Mouse (Mus musculus) thymus, adult 2 months (tissue): ENCODE measurements around the gene Gm6096. TPM values are rescaled to one million over a fixed set of nuclear protein-coding genes. Genes with fewer than 3 reads are reported as not detected.
A peak's percentile ranks its signal among the peaks of the same experiment; 100 is the strongest.

Source experiments
- DNase-seq: peaks from one replicate; pipeline ENCODE4 v3.0.0; 2021
- H3K27ac ChIP-seq: fragments of 200-500 bp; 2 replicates; pipeline ENCODE4 v1.5.1; 2012; ENCODE audit warnings: low read length, control low read depth; ENCODE audit not compliant: control insufficient read depth, insufficient read depth
- H3K27me3 ChIP-seq: fragments of 200-500 bp; 2 replicates; pipeline ENCODE4 v1.6.1; 2012; ENCODE audit warnings: mild to moderate bottlenecking, low read length, moderate library complexity, mixed read lengths; ENCODE audit not compliant: control insufficient read depth, insufficient read depth
- H3K36me3 ChIP-seq: fragments of 200-500 bp; 2 replicates; pipeline ENCODE4 v1.6.1; 2012; ENCODE audit warnings: mild to moderate bottlenecking, low read length, moderate library complexity; ENCODE audit not compliant: control insufficient read depth, insufficient read depth
- H3K4me1 ChIP-seq: fragments of 200-500 bp; replicated peaks from 2 replicates; pipeline ENCODE4 v1.6.1; 2012; ENCODE audit warnings: low read length; ENCODE audit not compliant: control insufficient read depth, insufficient read depth
- H3K4me3 ChIP-seq: fragments of 200-500 bp; 2 replicates; pipeline ENCODE4 v1.5.1; 2012; ENCODE audit warnings: mild to moderate bottlenecking, low read length, control low read depth, moderate library complexity; ENCODE audit not compliant: control insufficient read depth, insufficient read depth
- CTCF ChIP-seq: fragments of 200-500 bp; IDR thresholded peaks from 2 replicates; pipeline ENCODE4 v1.5.1; 2012; ENCODE audit warnings: mild to moderate bottlenecking, control low read depth, low read length, moderate library complexity, borderline replicate concordance; ENCODE audit not compliant: control insufficient read depth, poor library complexity, insufficient read depth; ENCODE audit errors: extremely low read depth
- POLR2A ChIP-seq: fragments of 200-500 bp; IDR thresholded peaks from 2 replicates; pipeline ENCODE4 v1.6.1; 2012; ENCODE audit warnings: mild to moderate bottlenecking, low read length, control low read depth, moderate library complexity; ENCODE audit not compliant: control insufficient read depth, poor library complexity, insufficient read depth; ENCODE audit errors: extremely low read depth
- WGBS: fragments of 180-500 bp; shearing (Covaris S2); methylation state at CpG from one replicate; pipeline ENCODE4 v1.1.7; 2018; 5-methylcytosine and 5-hydroxymethylcytosine counted together
- polyA plus RNA-seq: library from polyadenylated mRNA; depleted of rRNA; stranded (reverse); fragments of >200 nt; gene quantifications from 2 replicates; pipeline ENCODE4 v1.2.3, GENCODE M21; 2012

Gm6096 gene
- polyA plus RNA-seq, 1 experiment, result not detected

DNA sequence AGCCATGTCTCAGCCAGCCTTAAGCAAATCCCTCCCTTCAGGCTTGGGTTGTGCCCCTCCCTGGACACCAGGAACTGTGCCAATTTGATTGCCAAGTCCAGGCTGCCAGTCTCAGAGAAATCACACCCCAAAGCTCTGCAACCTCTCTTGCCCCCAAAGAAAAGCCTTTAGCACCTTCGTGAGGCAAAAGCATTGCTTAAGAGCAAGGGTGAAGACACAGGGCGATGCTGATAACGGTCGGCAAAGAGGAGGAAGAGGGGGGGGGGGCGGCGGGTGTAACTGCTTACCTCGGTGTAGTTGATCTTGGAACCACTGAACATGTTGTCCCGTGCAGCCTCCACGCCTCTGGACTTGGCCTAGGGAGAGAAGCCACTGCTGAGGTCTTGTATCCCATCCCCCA is 22.2 kb upstream of the Gm6096 start:
- Histone ChIP-seq H3K36me3 (peaks cover 25% of the 10 kb centered on the region), H3K27ac (no peak overlapping the region), H3K4me1 (peaks cover 19% of the 10 kb centered on the region), H3K4me3 (no peak overlapping the region), H3K27me3 (no peaks in the 10 kb centered on the region)
- WGBS, result 7% methylated on average over 9 of the region's 9 CpGs
- DNase-seq, result no peak
- no peak for TF ChIP-seq POLR2A
- no peak for TF ChIP-seq CTCF

DNA sequence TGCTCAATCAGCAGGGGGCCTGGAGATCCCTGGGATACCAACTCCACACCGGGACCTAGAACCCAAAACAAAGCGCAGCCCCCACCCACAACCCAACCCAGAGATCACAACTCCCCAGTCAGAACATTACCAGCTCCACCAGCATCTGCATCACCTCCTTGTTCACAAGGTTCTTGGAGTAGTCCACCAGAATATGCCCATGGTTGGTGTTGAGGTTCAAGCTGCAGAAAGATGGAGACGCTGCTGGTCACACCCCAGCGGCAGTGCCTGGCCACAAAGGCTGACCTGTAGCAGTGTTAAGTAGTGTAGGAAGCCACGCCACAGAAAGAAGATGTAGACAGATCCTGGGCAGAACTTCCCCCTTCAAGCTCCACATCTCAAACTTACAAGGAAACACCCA is 21.7 kb upstream of the Gm6096 start:
- DNase-seq, result no peak
- H3K4me3 ChIP-seq, result peak overlapping the region; percentile 68
- peaks cover 21% of the 10 kb centered on the region for H3K4me1 ChIP-seq
- WGBS, result 11% methylated on average over 5 of the region's 5 CpGs
- TF ChIP-seq POLR2A (no peak), CTCF (no peak)
- H3K27ac ChIP-seq, result no peak overlapping the region
- peaks cover 19% of the 10 kb centered on the region for H3K36me3 ChIP-seq
- no peaks in the 10 kb centered on the region for H3K27me3 ChIP-seq

DNA sequence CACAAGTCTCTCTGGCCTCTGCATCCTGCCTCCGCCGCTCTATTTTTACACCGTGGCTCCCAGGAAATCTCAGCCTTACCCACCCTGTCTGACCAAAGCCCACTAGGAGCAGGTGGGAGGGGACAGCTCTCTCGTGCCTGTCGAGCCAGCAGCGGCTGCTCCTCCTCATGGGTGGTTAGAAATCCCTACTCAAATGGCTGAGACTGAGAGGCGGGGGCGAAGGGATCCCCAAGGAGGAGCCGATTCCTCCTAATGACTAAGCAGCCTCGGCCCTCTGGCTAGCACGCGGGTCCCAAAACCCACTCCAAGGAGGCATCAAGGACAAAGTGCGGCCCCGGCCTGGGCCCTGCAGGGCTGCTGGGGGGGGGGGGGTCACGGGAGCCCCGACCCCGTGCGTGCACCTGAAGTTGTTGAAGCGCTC is 21.1 kb upstream of the Gm6096 start:
- H3K4me3 ChIP-seq, result peak overlapping the region; percentile 68
- H3K4me1 ChIP-seq, result peaks cover 23% of the 10 kb centered on the region
- H3K27me3 ChIP-seq, result no peaks in the 10 kb centered on the region
- TF ChIP-seq CTCF (no peak), POLR2A (no peak)
- H3K27ac ChIP-seq, result no peak overlapping the region
- peak; percentile 46 for DNase-seq
- under 1% methylated on average over 19 of the region's 19 CpGs for WGBS
- peaks cover 16% of the 10 kb centered on the region for H3K36me3 ChIP-seq

DNA sequence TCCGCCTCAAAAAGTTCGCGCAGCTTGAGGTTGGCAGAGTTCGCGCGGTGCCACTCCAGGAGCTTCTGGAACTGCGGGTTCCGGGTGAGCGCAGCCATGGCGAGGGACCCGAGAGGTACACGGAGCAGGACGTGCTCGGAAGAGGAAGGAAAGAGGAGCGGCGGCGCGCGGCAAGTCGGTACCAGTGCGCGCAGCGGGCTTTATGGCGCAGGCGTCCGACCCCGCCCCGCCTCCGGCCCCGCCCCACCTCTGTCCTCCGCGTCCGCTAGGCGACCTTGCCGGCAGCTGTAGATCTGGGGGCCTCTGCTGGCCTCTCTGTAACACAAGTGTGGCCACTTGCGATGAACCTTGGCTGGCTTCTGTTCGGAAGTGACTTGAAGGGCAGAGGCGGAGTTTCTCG is 20.7 kb upstream of the Gm6096 start, which contains the start of gene Gpi1:
Gpi1 (minus strand) TSS at position 221 of the 400 bp plus-strand sequence.
- H3K27ac ChIP-seq, result no peak within 1 kb of the TSS
- peak; percentile 83 for DNase-seq
- WGBS, result 2% methylated on average over 39 of the region's 39 CpGs
- H3K36me3 ChIP-seq, result peaks cover 12% of the 10 kb centered on the region
- H3K4me1 ChIP-seq, result peaks cover 26% of the 10 kb centered on the region
- TF ChIP-seq POLR2A, result peak; percentile 73
- TF ChIP-seq CTCF, result 0 out of 2 replicates have a peak, but pooled peaks have one; percentile 29
- H3K4me3 ChIP-seq, result peak within 1 kb of the TSS; percentile 68
- no peaks in the 10 kb centered on the region for H3K27me3 ChIP-seq

DNA sequence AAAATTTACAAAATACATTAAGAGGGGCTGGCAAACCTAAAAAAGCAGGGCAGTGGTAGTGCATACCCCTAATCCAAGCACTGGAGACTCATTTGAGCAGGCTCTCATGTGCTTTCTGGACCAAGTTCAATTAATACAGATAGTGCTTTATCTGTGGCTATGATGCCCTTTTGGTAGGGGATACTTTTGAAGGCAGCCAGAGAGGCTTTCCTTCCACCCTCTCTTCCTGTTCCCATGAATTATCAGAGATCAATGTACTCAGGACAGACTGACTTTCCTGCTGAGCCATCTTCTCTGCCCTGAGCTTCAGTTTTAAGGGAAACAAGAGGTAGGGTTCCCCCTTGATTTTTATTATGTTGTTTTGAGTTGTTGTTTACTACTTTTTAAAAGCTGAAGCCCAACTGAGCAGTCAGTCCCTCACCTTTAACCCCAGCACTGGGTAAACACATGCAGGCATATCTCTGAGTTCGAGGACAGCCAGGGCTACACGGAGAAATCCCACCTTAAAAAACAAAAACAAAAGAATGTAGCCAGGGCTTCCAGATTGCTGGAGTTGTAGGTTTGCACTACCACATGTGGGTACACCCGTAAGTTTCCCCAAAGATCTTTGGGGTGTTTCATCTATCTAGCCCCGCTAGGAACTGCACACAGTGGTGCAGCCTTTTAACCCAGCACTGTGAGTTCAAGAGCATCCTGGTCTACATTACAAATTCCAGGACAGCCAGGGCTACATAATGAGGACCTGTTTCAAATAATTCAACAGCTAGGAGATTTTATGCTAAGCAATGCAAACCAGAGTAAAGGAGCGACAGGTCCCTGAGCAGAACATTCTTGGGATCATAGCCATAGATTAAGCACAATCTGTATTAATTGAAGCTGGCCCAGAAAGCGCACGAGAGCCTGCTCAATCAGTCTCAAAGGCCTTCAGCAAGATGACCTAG is 17.8 kb upstream of the Gm6096 start:
- H3K36me3 ChIP-seq, result peaks cover 2% of the 10 kb centered on the region; the same call in 1 of the 2 replicates
- WGBS, result 79% methylated on average over 7 of the region's 7 CpGs
- no peak for DNase-seq
- TF ChIP-seq CTCF (no peak), POLR2A (no peak)
- 0 out of 2 replicates have a peak overlapping the region, but pooled peaks have one; percentile 13 for H3K27ac ChIP-seq
- no peaks in the 10 kb centered on the region for H3K27me3 ChIP-seq
- H3K4me3 ChIP-seq, result no peak overlapping the region
- H3K4me1 ChIP-seq, result peaks cover 19% of the 10 kb centered on the region

DNA sequence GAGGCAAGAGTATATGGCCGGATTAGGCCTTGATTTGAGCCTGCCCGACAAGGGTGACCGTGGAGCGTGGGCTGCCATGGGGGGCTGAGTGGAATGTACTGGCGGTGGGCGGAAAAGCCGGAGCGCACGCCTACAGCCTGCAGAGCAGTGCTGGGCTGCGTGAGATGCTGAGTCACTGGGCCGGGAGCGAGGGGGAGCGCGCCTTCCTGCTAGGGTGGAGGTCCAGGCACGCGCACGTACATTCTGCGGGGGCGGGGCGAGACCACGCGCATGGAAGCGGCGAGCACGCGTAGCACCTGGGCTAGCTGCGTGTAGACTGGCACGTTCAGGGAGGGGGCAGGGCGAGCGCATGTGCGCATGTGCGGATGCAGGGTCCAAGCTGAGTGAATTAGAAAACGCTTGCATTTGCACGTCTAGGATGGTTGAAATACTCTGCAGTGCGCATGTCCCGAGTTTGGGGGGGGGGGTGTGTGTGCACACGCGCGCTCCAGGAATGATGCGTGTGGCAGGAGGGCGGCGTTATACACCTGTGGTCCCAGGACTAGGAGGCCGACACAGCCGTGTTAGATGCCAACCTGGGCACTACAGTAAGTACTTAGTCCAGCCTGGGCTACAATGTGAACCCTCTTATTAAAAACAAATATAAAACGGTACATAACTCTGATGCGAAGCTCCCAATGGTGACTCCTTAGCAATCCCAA is 16.8 kb upstream of the Gm6096 start:
- Histone ChIP-seq H3K36me3 (peaks cover 4% of the 10 kb centered on the region; the same call in 1 of the 2 replicates), H3K4me1 (peaks cover 13% of the 10 kb centered on the region), H3K27ac (0 out of 2 replicates have a peak overlapping the region, but pooled peaks have one; percentile 13), H3K4me3 (peak overlapping the region; percentile 44), H3K27me3 (no peaks in the 10 kb centered on the region)
- DNase-seq, result peak; percentile 100
- WGBS, result under 1% methylated on average over 46 of the region's 46 CpGs
- TF ChIP-seq CTCF (no peak), POLR2A (peak; percentile 65; the same call in 1 of the 2 replicates)
